Mouse (Mus musculus): ENCODE measurements at regions not wholly inside any gene's neighbourhood (a gene's known extent, or its start where the extent isn't known, plus 50 kb on each side); places are given as distances from the start of the nearest gene placed in this dataset.
A peak's percentile ranks its signal among the peaks of the same experiment; 100 is the strongest.

- no peak for DNase-seq
These were observed 281.5 kb downstream of the Insig2 start for GRCm38 (mm10) chr1:121050695-121051495.

GRCm38 (mm10) chr1:121051496-121052119, 280.8 kb downstream of the Insig2 start:
- no peak for DNase-seq

GRCm38 (mm10) chr1:121052120-121052501, 280.3 kb downstream of the Insig2 start:
- no peak for DNase-seq

- peak; percentile 38 for DNase-seq
These were observed 278.7 kb downstream of the Insig2 start for GRCm38 (mm10) chr1:121053692-121054091.

GRCm38 (mm10) chr1:121074569-121074968, 257.8 kb downstream of the Insig2 start:
- no peak for DNase-seq

GRCm38 (mm10) chr1:121082839-121083238, 249.6 kb downstream of the Insig2 start:
- DNase-seq = no peak

- DNase-seq = no peak
These were observed 247.2 kb downstream of the Insig2 start for GRCm38 (mm10) chr1:121085101-121085727.

GRCm38 (mm10) chr1:121087124-121087887, 245.1 kb downstream of the Insig2 start:
- no peak for DNase-seq

- DNase-seq = no peak
These were observed 241.8 kb downstream of the Insig2 start for GRCm38 (mm10) chr1:121090628-121091027.

- DNase-seq = no peak
These were observed 239.5 kb downstream of the Insig2 start for GRCm38 (mm10) chr1:121092870-121093269.

GRCm38 (mm10) chr1:121096551-121097550, 235.5 kb downstream of the Insig2 start:
- DNase-seq = peak; percentile 24

GRCm38 (mm10) chr1:121111776-121112344, 220.5 kb downstream of the Insig2 start:
- DNase-seq = no peak

GRCm38 (mm10) chr1:121112464-121112863, 219.9 kb downstream of the Insig2 start:
- no peak for DNase-seq

GRCm38 (mm10) chr1:121116626-121117025, 215.8 kb downstream of the Insig2 start:
- no peak for DNase-seq

GRCm38 (mm10) chr1:121123436-121123835, 209.0 kb downstream of the Insig2 start:
- DNase-seq = no peak

- no peak for DNase-seq
These were observed 196.1 kb downstream of the Insig2 start for GRCm38 (mm10) chr1:121136284-121136683.

GRCm38 (mm10) chr1:121136846-121137245, 195.5 kb downstream of the Insig2 start:
- DNase-seq = no peak

- no peak for DNase-seq
These were observed 187.4 kb downstream of the Insig2 start for GRCm38 (mm10) chr1:121144981-121145380.

- no peak for DNase-seq
These were observed 178.9 kb downstream of the Insig2 start for GRCm38 (mm10) chr1:121153476-121153875.

GRCm38 (mm10) chr1:121154616-121155015, 177.8 kb downstream of the Insig2 start:
- no peak for DNase-seq

- DNase-seq = no peak
These were observed 163.7 kb downstream of the Insig2 start for GRCm38 (mm10) chr1:121168651-121169050.

All from gastrocnemius, postnatal 10 days (tissue).